Mouse (Mus musculus) liver, embryonic 14.5 days (tissue): ENCODE measurements around the gene Ntrk1.
A peak's percentile ranks its signal among the peaks of the same experiment; 100 is the strongest.

Experiments used
- CTCF ChIP-seq: IDR thresholded peaks from 2 replicates; pipeline ENCODE4 v1.5.1; 2016; ENCODE audit warnings: antibody characterized with exemption, low read depth, control low read depth
- EP300 ChIP-seq: IDR thresholded peaks from 2 replicates; pipeline ENCODE4 v1.6.1; 2016; ENCODE audit warnings: antibody characterized with exemption, low read depth

GRCm38 (mm10) chr3:87755964-87756363 is 39.0 kb downstream of the Ntrk1 start:
- TF ChIP-seq CTCF, result peak; percentile 93
- TF ChIP-seq EP300, result no peak
